Comparison of ENCODE assay signal across 7 mouse cellular contexts in genomic region chr4:10872685-10873539, GRCm38 (mm10). TPM values are rescaled to one million over a fixed set of nuclear protein-coding genes. Genes with fewer than 3 reads are reported as not detected.
DNase-seq lines count a peak whose midpoint lies in the region; ATAC-seq lines count a peak whose summit lies in the region.

No protein-coding gene starts in this region.

- peaks cover 5% of the 10 kb centered on the region; the same call in 1 of the 2 replicates for H3K36me3 ChIP-seq in hindbrain, embryonic 10.5 days
- peaks cover 7% of the 10 kb centered on the region; the same call in 1 of the 2 replicates for H3K36me3 ChIP-seq in midbrain, embryonic 10.5 days

- peak; percentile 9 for DNase-seq in spleen, adult 12 weeks (ENCODE audit: low spot score)
- DNase-seq in spleen, adult 18-20 months = no peak
- peak; percentile 25 for DNase-seq in c-Kit-positive CD71-positive TER-119-positive erythroid progenitor cells, embryonic 14.5 days (ENCODE audit: low spot score)
- DNase-seq in hindbrain, embryonic 10.5 days (ENCODE audit: low spot score) = peak; percentile 22
- peak; percentile 24 for DNase-seq in midbrain, embryonic 10.5 days (ENCODE audit: low spot score)
- DNase-seq in urinary bladder, postnatal 14 days (ENCODE audit: low spot score) = no peak

- H3K27me3 ChIP-seq in hindbrain, embryonic 10.5 days (ENCODE audit: insufficient read depth, poor library complexity, severe bottlenecking) = no peaks in the 10 kb centered on the region
- no peaks in the 10 kb centered on the region for H3K27me3 ChIP-seq in midbrain, embryonic 10.5 days (ENCODE audit: low read depth, poor library complexity, severe bottlenecking)

- no peaks in the 10 kb centered on the region for H3K9me3 ChIP-seq in hindbrain, embryonic 10.5 days
- H3K9me3 ChIP-seq in midbrain, embryonic 10.5 days (replicated peaks) = no peaks in the 10 kb centered on the region

- WGBS in hindbrain, embryonic 10.5 days = 32% methylated on average over 16 of the region's 16 CpGs
- 34% methylated on average over 16 of the region's 16 CpGs for WGBS in midbrain, embryonic 10.5 days

- peaks cover 15% of the 10 kb centered on the region for H3K4me1 ChIP-seq in hindbrain, embryonic 10.5 days (replicated peaks)
- H3K4me1 ChIP-seq in midbrain, embryonic 10.5 days = peaks cover 17% of the 10 kb centered on the region

- H3K27ac ChIP-seq in hindbrain, embryonic 10.5 days = peak overlapping the region; percentile 97
- H3K27ac ChIP-seq in midbrain, embryonic 10.5 days (replicated peaks) = peak overlapping the region; percentile 97

- ATAC-seq in monocyte, adult 5-6 weeks (replicated peaks; ENCODE audit: insufficient number of reproducible peaks, low FRiP score, low TSS enrichment, poor library complexity, severe bottlenecking) = no peak

- H3K4me3 ChIP-seq in hindbrain, embryonic 10.5 days = peak overlapping the region; percentile 71
- peak overlapping the region; percentile 72 for H3K4me3 ChIP-seq in midbrain, embryonic 10.5 days

RNA-seq across cellular contexts. Expression of gene 2610301B20Rik, which starts 1.4 kb away (rescaled TPM):
- polyA plus RNA-seq in hindbrain, embryonic 10.5 days (2016; fragmentation: Nextera tagmentation; extraction: Ambion mirVana) = 40.4 and 40.9 TPM in 2 replicates
- polyA plus RNA-seq in midbrain, embryonic 10.5 days (2016; fragmentation: Nextera tagmentation; extraction: Ambion mirVana) = 52.1 and 52.3 TPM in 2 replicates
- 2.1 to 4.1 TPM (median 4.1 TPM) in 3 replicates for total RNA-seq in monocyte, adult 5-6 weeks (2017)

Comparison
In these comparisons a context has a peak if more than half of its experiments do, and no peak if none do; other contexts are left out.
1. DNase-seq: peak in spleen, adult 12 weeks (single experiment), c-Kit-positive CD71-positive TER-119-positive erythroid progenitor cells, embryonic 14.5 days (single experiment), hindbrain, embryonic 10.5 days (single experiment) and midbrain, embryonic 10.5 days (single experiment); none in spleen, adult 18-20 months (0 of 2) and urinary bladder, postnatal 14 days (single experiment).